Mouse (Mus musculus) kidney, adult 18-20 months (tissue): ENCODE data around the gene Slc35g1.
"Not testable (repeated sequence)": the region's sequence is repeated elsewhere in the genome, so short reads cannot be mapped to it uniquely, and the experiment has no call there.

Experiments
- DNase-seq: peaks from one replicate; pipeline ENCODE4 v3.0.0; 2021

The Slc35g1 gene

DNA sequence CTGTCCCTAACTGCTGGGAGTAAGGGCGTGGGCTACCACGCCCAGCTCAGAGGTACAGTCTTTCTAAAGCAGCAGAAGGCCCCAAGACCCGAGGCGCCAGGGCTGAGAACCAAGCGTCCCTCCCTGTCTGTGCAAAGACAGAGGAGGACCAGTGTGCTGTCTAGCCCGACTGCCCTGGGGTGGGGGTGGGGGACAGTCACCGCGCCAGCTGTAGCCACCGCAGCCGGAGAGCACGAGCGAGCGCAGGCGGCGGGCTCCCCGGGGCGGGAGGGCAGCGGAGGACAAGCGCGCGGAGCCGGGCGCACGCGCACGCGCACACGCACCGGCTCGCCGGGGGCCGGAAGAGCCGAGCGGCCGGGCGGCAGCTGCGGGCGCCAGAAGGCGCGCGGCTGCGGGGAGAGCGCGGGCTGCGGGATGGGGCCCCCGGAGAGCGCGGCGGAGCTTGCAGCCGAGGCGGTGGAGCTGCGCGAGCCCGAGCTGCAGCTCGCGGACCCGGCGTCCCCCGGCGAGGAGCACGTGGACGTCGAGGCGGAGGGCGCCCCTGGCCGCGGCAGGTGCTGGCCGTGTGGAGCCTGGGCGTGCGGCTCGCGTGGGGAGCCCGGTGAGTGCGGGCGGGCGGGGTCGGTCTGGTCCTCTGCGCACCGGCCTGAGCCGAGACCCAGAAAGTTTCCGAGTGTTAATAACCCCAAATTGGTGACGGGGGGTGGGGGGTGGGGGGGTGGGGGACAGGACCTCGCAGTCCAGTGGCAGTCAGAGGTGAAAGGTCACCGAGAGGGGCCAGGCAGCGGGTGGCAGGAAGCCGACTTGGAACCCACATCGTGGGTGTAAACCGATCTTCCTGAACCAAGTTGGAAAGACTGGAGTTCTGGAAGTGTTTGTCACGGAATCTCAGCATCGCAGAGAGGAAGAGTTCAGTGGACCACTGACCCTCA, at the start of gene Slc35g1:
TSS of gene Slc35g1 (plus strand) at position 280 of the 932 bp plus-strand sequence.
- peak; percentile 54 for DNase-seq

- peak; percentile 26 for DNase-seq
Measured at GRCm38 (mm10) chr19:38348271-38349012, 47.3 kb upstream of the Slc35g1 start.

DNA sequence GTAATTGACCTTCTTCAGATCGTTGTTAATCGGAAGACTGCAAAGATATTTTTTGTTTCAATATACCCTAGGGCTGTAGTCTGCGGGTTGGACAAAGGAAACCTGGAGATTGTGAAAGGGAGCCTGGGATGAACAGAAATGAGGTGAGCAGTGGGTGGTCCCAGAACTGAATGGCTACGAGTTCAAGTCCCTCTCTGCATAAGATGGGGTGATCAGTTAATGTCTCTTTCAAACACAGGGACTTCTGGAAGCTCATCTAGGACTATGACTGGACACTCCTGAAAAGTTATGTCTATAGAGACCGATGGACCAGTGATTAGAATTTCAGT, 46.8 kb upstream of the Slc35g1 start:
- no peak for DNase-seq

DNA sequence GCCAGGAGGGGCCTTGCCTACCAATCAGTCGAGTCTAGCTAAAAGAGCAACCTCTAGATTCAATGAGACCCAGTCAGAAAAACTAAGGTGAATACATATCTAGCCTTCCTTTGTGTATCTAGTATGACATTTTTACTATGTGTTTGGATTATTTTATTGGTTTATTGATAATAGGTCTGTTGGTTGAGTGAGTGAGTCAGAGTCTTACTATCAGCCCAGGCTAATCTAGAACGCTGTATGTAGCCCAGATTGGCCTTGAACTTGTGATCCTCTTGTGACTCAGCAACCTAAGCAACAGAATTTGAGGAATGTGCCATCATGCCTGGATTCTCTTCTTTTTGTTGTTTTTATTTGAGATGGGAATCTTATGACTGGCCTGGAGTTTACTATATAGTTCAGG, 44.6 kb upstream of the Slc35g1 start:
- no peak for DNase-seq

- DNase-seq: no peak
Measured at GRCm38 (mm10) chr19:38351728-38352127, 44.1 kb upstream of the Slc35g1 start.

DNA sequence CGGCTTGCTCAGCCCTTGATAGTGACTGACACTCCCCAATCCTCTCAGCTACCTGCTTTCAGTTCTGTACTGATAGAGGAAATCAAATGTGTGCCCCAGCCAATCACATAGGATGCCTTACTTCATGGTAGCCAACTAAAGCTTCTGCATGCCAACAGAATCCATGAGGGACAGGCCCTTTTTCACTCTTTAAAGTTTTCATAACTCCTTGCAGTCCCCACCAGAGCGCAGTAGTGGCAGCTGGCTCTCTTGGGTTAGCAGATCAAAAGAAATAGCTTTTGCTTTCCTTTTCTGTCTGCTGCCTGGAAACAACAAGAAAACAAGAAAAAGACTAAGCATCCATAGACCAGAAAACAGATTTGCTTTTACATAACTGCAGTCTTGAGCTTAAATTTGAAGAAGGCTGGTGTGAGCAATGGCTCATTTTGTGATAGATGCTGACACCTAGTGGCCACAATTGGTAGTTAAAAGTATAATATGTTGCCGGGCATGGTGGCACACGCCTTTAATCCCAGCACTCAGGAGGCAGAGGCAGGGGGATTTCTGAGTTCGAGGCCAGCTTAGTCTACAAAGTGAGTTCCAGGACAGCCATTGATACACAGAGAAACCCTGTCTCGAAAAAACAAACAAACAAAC, 43.2 kb upstream of the Slc35g1 start:
- no peak for DNase-seq

DNA sequence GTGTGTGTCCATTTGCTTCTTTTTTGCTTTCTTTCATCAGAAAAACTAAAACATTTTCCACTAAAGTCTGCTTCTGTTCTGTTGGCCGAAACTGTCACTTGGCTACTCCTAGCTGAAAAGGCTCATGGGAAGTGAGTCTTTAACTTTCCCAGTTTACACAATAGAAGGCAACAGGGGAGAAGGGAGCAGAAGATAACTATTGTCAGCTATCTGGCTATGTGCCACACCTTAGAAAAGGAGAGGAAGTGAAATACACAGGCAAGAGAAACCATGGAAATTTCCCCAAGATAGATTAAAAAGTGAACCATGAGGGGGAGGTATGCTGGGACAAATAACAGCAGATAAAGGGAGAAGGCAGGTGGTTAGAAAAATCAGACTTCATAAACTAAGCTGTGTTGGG, 41.5 kb upstream of the Slc35g1 start:
- no peak for DNase-seq

DNA sequence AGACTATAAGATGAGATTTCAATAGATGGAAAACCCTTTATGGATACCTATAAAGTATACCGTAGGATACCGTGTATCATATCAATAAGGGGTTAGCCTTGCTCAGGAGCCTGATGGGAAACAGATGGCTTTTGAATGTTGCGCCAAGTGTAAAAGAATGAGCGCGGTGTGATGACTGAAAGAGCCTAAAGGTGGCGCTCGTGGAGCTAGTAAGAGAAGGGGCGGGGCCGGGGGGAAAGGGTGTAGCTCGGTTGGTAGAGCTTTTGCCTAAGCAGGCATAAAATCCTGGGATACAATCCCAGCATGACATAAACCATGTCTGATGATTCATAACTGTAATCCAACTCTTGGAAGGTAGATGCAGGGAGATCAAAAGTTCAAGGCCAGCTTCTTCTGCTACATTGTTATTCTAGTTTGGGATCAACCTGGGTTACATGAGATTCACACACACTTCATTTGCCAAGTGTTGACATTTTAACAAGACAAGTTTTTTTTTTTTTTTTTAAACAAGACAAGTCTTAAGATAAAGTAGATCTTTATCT, 40.9 kb upstream of the Slc35g1 start:
- DNase-seq: no peak

DNA sequence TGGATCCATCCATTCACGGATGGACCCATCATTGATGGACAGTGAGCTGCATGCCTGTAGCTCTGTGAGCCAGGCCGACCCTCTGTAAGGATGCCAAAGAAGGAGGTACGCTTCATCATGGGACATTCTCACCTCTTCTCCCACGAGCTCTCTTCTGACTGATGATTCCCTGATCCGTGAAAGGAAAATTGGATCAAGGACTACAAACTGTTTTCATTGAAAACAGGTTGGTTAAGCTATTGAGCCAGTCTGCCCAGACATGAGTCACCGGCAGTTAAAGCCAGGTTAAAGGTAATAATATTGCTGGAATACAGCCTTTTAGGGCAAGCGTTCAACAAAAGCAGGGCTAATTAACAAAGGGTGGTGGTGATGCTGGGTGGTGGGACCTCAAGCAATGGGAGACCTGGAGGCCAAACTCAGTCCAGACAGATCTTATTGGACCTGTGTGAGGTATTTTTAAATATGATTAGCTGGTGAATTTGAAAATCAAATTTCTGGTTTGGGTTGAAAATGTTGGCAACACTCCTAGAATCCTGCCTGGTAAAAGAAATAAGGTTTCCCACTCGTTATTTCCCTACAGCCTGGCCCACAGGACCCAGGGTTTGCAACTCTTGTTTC, 39.5 kb upstream of the Slc35g1 start:
- no peak for DNase-seq

GRCm38 (mm10) chr19:38357956-38358623, 37.7 kb upstream of the Slc35g1 start:
- DNase-seq: no peak

DNA sequence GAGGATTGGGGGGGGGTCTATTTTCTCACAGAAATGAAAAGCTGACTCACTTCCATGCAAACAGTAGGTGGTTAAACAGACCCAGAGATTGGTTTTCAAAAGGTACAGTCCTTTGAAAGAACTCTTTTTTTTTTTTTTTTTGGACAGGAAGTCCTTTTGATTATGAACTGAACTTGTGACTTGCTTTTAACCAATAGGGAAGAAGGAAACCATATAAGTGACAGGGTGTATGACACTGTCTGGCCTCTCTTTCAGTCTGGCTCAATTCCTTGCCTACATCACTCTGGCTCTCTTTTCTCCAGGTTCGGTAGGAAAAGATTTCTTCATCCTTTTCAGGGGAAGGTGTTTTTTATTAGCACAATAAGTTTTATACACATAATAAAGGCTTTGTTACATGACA, 36.5 kb upstream of the Slc35g1 start:
- no peak for DNase-seq

- DNase-seq: no peak
Measured at GRCm38 (mm10) chr19:38361850-38362249, 33.9 kb upstream of the Slc35g1 start.

- DNase-seq: no peak
Measured at GRCm38 (mm10) chr19:38363358-38363757, 32.4 kb upstream of the Slc35g1 start.

DNA sequence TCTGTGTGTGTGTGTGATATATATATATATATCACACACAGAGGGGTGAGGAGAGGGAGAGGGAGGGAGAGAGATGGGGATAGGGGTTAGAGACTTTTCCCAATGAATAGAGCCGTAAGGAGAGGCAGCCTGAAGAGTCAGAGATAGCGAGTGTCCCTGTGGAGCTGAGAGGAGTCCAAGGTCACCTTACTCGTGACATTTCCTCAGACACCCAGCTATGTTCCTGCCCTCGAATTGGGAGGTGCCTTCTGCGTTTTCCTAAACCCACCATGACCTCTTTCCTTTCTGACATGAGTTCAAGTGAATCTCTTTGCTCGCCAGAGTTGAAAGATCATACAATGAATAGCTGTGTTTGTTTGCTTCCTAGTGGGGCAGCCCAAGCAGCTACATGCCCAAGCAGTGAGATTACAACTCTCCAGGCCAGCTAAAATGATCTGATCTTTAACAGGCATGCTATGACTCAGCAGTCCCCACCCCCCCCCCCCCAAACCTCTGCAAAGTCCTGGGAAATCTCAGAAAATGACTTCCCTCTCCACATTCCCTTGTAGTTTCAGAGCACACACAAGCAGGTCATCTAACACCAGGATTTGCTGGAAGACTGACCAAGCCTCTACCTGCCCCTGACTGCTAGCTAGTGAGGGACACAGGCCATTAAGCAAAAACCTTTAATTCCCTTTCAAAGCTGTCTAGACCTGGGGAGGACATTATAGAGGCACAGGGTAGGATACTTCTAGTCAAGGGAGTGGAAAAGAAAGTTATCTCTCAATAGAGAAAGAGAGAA, 31.7 kb upstream of the Slc35g1 start:
- no peak for DNase-seq

DNA sequence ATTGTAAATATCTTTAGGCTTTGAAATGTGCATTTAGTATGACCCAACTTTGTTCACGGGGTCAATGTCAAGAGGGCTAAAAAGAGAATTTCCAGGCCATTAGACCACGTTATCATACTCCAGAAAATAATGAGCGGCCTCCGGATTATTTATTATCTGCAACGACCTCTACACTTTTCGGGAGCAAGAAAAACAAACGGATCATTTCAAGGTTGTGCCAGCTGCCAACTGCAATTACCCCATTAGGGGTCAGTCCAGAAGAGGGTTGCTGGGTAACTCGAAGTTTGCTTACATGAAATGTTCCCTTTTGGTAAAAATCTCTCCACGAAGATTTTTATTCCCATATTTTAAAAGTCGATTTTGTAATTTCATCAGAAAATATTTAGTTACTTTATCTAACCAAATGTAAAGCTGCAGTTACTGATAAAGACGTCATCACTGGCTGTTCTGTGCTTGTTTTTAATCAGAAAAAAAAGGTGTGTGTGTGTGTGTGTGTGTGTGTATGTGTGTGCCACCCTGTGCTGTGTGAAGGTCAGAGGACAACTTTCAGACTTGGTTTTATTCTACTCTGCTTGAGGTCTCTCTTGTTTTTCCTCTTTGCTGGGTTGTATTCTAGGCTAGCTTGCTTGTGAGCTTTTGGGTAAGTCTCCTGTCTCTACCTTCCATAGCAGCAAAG, 30.7 kb upstream of the Slc35g1 start:
- DNase-seq: no peak

- DNase-seq: peak; percentile 52
Measured at GRCm38 (mm10) chr19:38372460-38373102, 23.2 kb upstream of the Slc35g1 start.

GRCm38 (mm10) chr19:38373371-38373770, 22.4 kb upstream of the Slc35g1 start:
- DNase-seq: no peak

DNA sequence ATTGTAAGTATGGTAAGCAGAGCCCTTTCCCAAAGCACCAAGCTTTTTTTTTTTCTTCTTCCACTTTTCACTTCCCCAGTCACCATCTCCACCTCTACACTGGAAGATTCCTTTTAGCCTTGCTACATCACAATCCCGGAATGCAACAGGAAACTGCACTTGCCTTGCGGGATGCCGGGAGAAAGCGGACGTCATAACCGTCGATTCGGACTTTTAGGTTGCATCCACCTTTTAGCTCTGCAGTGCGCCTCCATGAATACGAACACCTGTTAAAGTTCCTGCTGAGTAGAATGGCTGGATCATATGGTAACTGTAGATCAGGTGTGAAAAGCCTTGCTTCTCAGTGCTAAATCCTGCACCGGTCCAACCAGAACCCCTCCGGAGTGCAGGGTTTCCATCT, 12.0 kb upstream of the Slc35g1 start:
- no peak for DNase-seq

DNA sequence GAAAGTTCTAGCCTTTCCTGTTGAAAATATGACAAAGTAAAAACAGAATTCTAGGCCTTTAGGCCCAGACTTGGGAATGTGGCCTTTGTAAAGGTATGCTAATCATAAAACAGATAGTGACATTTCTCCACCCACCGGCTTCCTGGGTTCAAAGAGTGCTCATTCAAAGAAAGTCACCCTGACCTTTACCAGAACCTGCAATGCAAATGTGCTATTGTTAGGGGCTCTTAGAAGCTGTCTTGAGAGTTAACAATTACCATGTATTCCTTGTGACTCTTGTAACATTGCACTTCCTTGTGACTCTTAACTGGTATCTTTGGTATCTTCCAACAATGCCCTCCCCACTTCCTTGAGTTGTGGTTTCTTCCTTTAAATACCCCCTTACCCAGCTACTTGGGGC, 8.8 kb upstream of the Slc35g1 start:
- not testable (repeated sequence) for DNase-seq

- no peak for DNase-seq
Measured at GRCm38 (mm10) chr19:38387835-38388234, 7.9 kb upstream of the Slc35g1 start.

DNA sequence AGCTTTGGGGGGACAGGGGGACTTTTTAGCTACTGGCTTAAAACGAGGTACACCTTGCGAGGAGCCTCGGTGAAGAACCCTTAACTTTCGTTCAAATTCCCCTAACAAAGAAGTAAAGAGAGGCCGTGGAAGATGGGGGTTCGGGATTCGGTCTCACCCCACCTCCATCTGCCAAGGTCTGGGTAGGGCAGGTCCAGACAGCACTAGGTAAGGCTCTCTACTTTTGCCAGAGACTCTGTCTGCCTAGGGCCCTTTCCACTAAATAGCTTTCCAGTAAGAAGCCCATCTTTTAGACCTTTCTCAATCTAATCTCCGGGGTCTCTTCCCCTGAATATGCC, 822 bp downstream of the Slc35g1 start:
- DNase-seq: no peak
